Mouse (Mus musculus) limb, embryonic 12.5 days (tissue): ENCODE measurements around the gene Grb10. TPM values are rescaled to one million over a fixed set of nuclear protein-coding genes. Genes with fewer than 3 reads are reported as not detected.

ENCODE experiments used
- ATAC-seq: fragments of 200-750 bp; cut with Nextera tagmentation; 2 replicates; pipeline ENCODE4 v1.8.0; 2017; ENCODE audit warnings: low read depth, moderate TSS enrichment; ENCODE audit not compliant: insufficient number of reproducible peaks, insufficient read depth, low FRiP score, low TSS enrichment
- H3K27ac ChIP-seq: fragments of 300-500 bp; sonication (generic); 2 replicates; pipeline ENCODE4 v1.5.1; 2016; ENCODE audit warnings: mild to moderate bottlenecking, moderate library complexity
- H3K27me3 ChIP-seq: fragments of 300-500 bp; sonication (generic); 2 replicates; pipeline ENCODE4 v1.6.1; 2016; ENCODE audit warnings: mild to moderate bottlenecking, moderate library complexity
- H3K36me3 ChIP-seq: fragments of 300-500 bp; sonication (generic); 2 replicates; pipeline ENCODE4 v1.6.1; 2016; ENCODE audit warnings: mild to moderate bottlenecking, moderate library complexity
- H3K4me1 ChIP-seq: fragments of 300-500 bp; sonication (generic); replicated peaks from 2 replicates; pipeline ENCODE4 v1.6.1; 2016
- H3K4me2 ChIP-seq: fragments of 300-500 bp; sonication (generic); 2 replicates; pipeline ENCODE4 v1.6.1; 2016; ENCODE audit warnings: mild to moderate bottlenecking, moderate library complexity
- H3K4me3 ChIP-seq: fragments of 300-500 bp; sonication (generic); replicated peaks from 2 replicates; pipeline ENCODE4 v1.5.1; 2016; ENCODE audit warnings: mild to moderate bottlenecking
- H3K9ac ChIP-seq: fragments of 300-500 bp; sonication (generic); replicated peaks from 2 replicates; pipeline ENCODE4 v1.6.1; 2016; ENCODE audit warnings: mild to moderate bottlenecking, moderate library complexity
- H3K9me3 ChIP-seq: fragments of 300-500 bp; sonication (generic); 2 replicates; pipeline ENCODE4 v1.6.1; 2016; ENCODE audit warnings: mild to moderate bottlenecking, moderate library complexity
- WGBS: fragments of 180-500 bp; shearing (Covaris S2); methylation state at CpG from one replicate; pipeline ENCODE4 v1.1.7; 2016; 5-methylcytosine and 5-hydroxymethylcytosine counted together
- polyA plus RNA-seq: library from polyadenylated mRNA; unstranded; fragments of >200 nt; fragmentation: Nextera tagmentation; extraction: Ambion mirVana; gene quantifications from 2 replicates; pipeline ENCODE4 v1.2.1, GENCODE M21; 2016

The Grb10 gene
- polyA plus RNA-seq, 1 experiment from 2014 or later, result 546 TPM

DNA sequence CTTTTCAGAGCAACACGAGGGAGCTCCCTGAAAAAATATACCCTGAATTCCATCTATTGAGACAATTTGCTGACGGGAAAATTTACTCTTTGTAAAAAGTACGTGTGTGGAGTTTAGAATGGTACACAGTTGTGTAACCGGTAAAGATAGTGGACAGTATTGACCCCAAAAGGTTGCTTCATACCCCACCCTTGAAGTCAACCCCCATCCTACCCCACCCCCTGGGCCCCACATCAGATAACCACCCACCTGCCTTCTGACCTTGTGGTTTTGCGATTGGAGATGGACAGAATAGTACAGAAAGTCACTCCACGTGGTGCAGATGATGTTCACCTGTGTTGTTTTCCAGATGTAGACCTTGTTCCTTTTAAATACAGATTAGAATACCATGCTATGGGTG lies 2.9 kb upstream of the Grb10 start:
- H3K4me2 ChIP-seq, result no peak overlapping the region
- no peaks in the 10 kb centered on the region for H3K9me3 ChIP-seq
- no peaks in the 10 kb centered on the region; the same call in 1 of the 2 replicates for H3K4me1 ChIP-seq
- H3K9ac ChIP-seq, result no peak overlapping the region
- H3K36me3 ChIP-seq, result no peaks in the 10 kb centered on the region
- WGBS, result 82% methylated on average over 6 of the region's 6 CpGs
- H3K27me3 ChIP-seq, result peaks cover 66% of the 10 kb centered on the region
- no peak for ATAC-seq
- H3K4me3 ChIP-seq, result no peak overlapping the region
- no peak overlapping the region for H3K27ac ChIP-seq

DNA sequence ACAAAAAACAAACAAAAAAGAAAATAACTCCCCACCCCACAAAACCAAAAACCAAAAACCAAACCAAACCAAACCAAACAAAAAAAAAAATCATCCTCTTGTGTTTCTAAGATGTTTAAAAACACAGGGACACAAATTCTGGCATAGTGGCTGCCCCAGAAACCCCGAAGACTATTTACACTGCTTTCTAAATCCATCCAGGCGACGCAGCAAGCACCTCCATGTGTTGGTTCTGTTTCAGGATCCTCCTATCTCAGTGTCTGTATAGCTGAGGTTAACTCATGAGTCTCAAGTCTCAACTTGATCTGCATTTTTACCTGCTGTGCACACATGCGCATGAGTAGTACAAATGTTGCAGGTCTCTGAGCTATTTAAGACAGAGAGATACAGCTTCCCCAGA lies 1.9 kb upstream of the Grb10 start:
- 90% methylated on average over 4 of the region's 4 CpGs for WGBS
- no peak for ATAC-seq
- H3K27ac ChIP-seq, result no peak overlapping the region
- H3K4me2 ChIP-seq, result no peak overlapping the region
- H3K4me1 ChIP-seq, result no peaks in the 10 kb centered on the region; the same call in 1 of the 2 replicates
- no peaks in the 10 kb centered on the region for H3K9me3 ChIP-seq
- H3K4me3 ChIP-seq, result no peak overlapping the region
- H3K9ac ChIP-seq, result no peak overlapping the region
- no peaks in the 10 kb centered on the region for H3K36me3 ChIP-seq
- peaks cover 71% of the 10 kb centered on the region for H3K27me3 ChIP-seq

DNA sequence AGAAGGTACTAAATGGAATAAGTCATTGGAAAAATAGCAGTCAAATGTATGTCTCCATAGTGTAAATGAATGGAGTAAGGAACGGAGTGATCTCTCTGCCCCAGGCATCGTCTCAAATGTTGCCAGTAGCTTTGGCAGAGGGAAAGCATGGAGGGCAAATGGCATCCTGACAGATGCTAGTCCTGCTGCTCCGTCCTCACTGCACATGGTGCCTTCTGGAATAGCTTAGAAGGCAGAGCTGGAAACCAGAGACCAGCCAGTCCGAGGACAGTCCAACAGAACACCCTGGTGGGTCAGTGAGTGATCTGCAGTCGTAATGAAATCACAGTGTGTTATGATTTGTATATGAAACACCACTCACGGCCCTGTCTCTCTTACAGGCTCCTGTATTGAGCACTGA lies 1.3 kb upstream of the Grb10 start:
- 70% methylated on average over 6 of the region's 6 CpGs for WGBS
- no peak overlapping the region for H3K4me3 ChIP-seq
- no peaks in the 10 kb centered on the region for H3K36me3 ChIP-seq
- H3K27me3 ChIP-seq, result peaks cover 77% of the 10 kb centered on the region
- no peaks in the 10 kb centered on the region; the same call in 1 of the 2 replicates for H3K4me1 ChIP-seq
- H3K4me2 ChIP-seq, result no peak overlapping the region
- no peak overlapping the region for H3K27ac ChIP-seq
- no peak for ATAC-seq
- no peak overlapping the region for H3K9ac ChIP-seq
- H3K9me3 ChIP-seq, result no peaks in the 10 kb centered on the region

DNA sequence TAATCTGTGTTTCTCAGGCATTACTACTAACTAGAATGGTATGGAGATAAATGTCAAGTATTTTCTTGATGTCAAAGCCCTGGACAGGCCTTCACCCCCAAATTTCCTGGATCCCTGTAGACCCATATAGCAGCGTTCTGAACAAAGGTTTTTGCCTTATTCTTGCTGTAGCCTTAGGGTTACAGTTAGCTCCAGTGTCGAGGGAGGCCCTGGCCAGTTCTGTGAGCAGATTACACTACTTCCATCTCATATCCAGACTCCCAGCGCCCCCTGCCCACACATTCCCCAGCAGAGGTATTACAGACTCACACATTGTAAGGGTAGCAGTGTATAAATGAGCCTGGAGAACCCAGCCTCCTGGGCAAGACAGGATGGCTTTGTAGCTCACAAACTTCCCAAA lies 615 bp upstream of the Grb10 start:
- Histone ChIP-seq H3K4me3 (no peak overlapping the region), H3K4me2 (peak overlapping the region; percentile 59; the same call in 1 of the 2 replicates), H3K4me1 (no peaks in the 10 kb centered on the region; the same call in 1 of the 2 replicates), H3K36me3 (no peaks in the 10 kb centered on the region), H3K27me3 (peaks cover 83% of the 10 kb centered on the region), H3K9me3 (no peaks in the 10 kb centered on the region), H3K9ac (no peak overlapping the region), H3K27ac (peak overlapping the region; percentile 97)
- peak; percentile 17; the same call in 1 of the 2 replicates for ATAC-seq
- 20% methylated on average over 3 of the region's 3 CpGs for WGBS

DNA sequence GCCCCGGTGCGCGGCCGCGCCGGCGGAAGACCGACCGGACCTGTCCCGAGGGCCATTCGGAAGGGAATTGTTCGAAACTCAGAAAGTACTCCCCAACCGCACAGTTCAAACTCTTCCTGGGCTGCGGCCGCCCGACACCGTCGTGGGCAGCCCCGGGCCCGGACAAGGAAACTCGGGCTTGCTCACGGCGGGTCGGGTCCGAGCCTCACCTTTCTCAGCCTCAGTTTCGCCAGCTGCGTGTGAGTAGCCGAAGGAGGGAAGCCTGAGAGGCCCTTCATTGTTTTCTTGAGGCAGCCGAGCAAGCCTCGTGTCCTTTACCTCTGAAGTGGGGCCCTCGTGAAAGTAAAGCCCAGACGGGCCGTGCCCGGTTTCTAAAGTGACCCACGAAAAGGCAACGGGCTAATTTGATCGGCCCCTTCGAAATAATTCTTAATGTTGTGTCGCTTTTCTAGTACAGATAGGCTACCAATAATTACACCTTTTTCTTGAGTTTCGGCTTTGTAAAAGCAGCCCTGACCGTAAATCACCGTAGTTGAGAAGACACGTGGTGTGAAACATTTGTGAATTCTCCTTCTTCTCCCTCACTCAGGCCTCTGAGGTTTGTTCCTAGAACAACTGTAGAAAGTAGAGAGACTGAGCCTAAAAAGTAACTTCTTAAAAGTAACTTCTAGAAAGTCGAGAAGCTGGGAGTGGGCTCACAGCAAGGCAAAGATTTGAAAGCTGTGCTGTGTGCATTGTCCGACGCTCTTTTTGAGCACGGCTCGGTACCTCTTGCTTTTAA lies 604 bp downstream of the Grb10 start:
- Histone ChIP-seq H3K4me3 (peak overlapping the region; percentile 73), H3K27ac (peak overlapping the region; percentile 97), H3K4me1 (no peaks in the 10 kb centered on the region; the same call in 1 of the 2 replicates), H3K9me3 (no peaks in the 10 kb centered on the region), H3K36me3 (no peaks in the 10 kb centered on the region), H3K4me2 (peak overlapping the region; percentile 59), H3K27me3 (peaks cover 86% of the 10 kb centered on the region), H3K9ac (peak overlapping the region; percentile 98)
- 6% methylated on average over 48 of the region's 48 CpGs for WGBS
- no peak for ATAC-seq

DNA sequence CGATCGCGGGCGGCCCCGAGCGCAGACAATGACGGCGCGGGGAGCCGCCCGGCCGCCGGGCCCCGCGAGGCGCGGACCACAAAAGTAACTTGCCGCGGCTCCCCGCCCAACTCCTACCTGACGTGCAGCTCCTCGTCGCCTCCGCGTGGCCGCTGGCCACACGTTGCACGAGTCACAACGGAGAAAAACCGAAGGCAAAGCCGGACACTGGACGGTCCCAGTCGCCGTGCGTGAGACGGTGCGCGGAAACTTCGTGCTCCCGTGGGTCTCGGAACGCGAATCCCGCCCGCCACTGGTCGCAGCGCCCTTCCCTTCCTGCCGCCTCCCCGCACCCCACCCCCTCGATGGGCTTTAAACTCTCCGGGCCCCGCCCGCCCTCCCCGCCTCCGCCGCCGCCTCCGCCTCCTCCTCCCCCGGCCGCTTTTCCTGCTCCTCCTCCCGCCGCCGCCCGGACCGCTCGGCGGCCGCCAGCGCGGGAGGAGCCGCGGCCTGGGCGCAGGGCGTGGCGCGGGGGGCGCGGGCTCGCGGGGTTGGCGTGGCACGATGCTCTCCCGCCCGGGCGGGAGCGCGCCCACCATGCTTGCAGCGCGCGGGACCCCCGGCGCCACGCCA lies 1.3 kb downstream of the Grb10 start:
- Histone ChIP-seq H3K4me1 (no peaks in the 10 kb centered on the region; the same call in 1 of the 2 replicates), H3K9ac (peak overlapping the region; percentile 98), H3K27ac (peak overlapping the region; percentile 97), H3K4me3 (peak overlapping the region; percentile 73), H3K9me3 (no peaks in the 10 kb centered on the region), H3K27me3 (peaks cover 87% of the 10 kb centered on the region), H3K36me3 (no peaks in the 10 kb centered on the region; the same call in 1 of the 2 replicates), H3K4me2 (peak overlapping the region; percentile 59)
- ATAC-seq, result peak; percentile 64
- 1% methylated on average over 70 of the region's 93 CpGs for WGBS

DNA sequence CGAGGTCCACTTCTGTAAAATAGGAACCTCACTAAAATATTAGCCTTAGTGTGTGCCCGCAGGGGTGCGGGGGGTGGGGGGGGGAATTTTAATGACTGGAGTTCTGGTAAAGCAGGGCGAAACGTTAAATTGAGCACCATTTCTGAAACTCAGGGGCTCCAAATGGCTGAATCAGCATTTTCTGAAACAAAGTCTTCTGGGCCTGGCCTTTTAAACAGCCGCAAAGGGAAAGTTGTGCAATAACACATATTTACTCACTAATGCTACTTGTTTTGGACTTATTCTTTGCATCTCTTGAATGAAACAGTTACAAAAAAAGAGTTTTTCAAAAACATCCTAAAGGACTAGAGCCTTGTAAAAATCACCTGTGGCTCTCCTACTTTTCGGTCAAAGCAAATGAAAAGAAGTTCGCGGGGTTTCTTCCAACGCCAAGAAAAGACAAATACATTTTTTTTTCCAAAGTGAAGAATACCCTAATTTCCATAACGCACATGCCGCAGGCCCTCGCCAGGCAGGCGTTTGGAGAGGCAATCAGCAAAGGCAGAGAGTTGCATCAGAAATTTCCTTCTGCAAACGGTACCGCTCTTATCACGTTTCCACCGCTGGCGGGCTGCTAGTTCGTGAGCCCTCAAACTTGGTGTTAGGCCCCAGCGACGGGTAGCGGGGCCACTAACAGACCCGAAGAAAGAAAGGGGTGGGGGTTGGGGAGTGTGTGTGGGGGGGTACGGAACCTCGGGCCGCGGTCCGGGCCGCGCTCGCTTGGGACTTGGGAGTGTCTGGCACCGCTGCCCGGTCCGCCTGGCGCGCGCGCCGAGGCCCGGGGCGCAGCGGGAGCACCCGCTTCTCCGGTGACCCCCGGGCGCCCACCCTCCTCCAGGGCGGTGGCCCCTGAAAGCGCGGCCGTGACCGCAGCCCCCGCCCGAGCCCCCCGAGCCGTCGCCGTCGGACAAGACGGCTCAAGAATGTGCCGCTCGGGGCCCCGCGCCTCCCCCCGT lies 2.3 kb downstream of the Grb10 start:
- WGBS, result 2% methylated on average over 53 of the region's 65 CpGs
- Histone ChIP-seq H3K4me3 (peak overlapping the region; percentile 73), H3K36me3 (peaks cover 6% of the 10 kb centered on the region; the same call in 1 of the 2 replicates), H3K4me2 (peak overlapping the region; percentile 59), H3K4me1 (no peaks in the 10 kb centered on the region; the same call in 1 of the 2 replicates), H3K9ac (peak overlapping the region; percentile 98), H3K27ac (peak overlapping the region; percentile 97), H3K9me3 (0 out of 2 replicates have a peak, but pooled peaks cover 4% of the 10 kb centered on the region), H3K27me3 (peaks cover 88% of the 10 kb centered on the region)
- ATAC-seq, result no peak

DNA sequence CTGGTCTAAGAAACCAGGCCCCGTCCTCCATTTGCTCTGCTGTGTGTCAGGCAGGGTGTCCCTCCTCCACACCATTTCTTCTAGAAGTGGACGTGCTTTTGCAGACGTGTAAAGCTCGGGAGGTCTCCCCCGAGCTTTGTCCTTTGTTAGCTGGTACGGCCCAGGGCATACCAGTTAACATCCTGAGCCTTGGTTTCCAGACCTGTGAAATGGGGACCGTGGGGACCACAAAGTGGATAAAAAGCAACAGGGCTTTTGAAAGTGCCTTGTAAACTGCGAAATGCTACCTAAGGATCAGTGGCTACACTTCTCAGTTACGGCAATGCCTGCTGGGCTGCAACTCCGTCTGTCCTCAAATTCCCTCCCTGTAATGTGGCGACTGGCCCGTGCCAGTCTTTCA lies 3.2 kb downstream of the Grb10 start:
- no peaks in the 10 kb centered on the region; the same call in 1 of the 2 replicates for H3K4me1 ChIP-seq

DNA sequence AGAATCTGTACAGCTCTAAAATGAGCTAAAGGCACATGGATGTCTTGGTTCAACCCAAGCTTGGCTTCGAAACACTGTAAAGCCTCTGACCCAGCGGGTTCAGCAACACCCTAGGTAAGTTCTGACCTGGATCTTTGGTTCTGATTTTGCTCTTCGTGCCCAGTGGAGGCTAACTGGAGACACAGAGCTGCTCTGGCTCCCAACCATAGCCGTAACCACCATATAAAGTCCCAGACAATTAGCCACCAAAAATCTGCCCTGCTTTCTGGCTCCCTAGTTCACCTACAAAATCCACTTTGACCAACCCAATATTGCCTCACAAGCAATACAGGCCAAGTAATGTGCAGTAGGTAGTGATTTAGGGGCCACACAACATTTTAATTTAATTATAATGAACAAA lies 3.7 kb downstream of the Grb10 start:
- peaks cover 83% of the 10 kb centered on the region for H3K27me3 ChIP-seq
- WGBS, result 55% methylated on average over 4 of the region's 4 CpGs
- H3K9ac ChIP-seq, result peak overlapping the region; percentile 98
- no peak for ATAC-seq
- peaks cover 15% of the 10 kb centered on the region for H3K36me3 ChIP-seq
- H3K4me1 ChIP-seq, result no peaks in the 10 kb centered on the region; the same call in 1 of the 2 replicates
- peak overlapping the region; percentile 59 for H3K4me2 ChIP-seq
- peak overlapping the region; percentile 97 for H3K27ac ChIP-seq
- H3K9me3 ChIP-seq, result 0 out of 2 replicates have a peak, but pooled peaks cover 4% of the 10 kb centered on the region
- H3K4me3 ChIP-seq, result peak overlapping the region; percentile 73

More for the DNA sequence above, 3.2 kb downstream of the Grb10 start:
- H3K36me3 ChIP-seq, result peaks cover 10% of the 10 kb centered on the region; the same call in 1 of the 2 replicates
- peak overlapping the region; percentile 98 for H3K9ac ChIP-seq
- H3K27ac ChIP-seq, result peak overlapping the region; percentile 97
- peak overlapping the region; percentile 73 for H3K4me3 ChIP-seq
- peaks cover 87% of the 10 kb centered on the region for H3K27me3 ChIP-seq
- no peak for ATAC-seq
- H3K9me3 ChIP-seq, result 0 out of 2 replicates have a peak, but pooled peaks cover 4% of the 10 kb centered on the region
- peak overlapping the region; percentile 59 for H3K4me2 ChIP-seq
- 4% methylated on average over 12 of the region's 12 CpGs for WGBS

DNA sequence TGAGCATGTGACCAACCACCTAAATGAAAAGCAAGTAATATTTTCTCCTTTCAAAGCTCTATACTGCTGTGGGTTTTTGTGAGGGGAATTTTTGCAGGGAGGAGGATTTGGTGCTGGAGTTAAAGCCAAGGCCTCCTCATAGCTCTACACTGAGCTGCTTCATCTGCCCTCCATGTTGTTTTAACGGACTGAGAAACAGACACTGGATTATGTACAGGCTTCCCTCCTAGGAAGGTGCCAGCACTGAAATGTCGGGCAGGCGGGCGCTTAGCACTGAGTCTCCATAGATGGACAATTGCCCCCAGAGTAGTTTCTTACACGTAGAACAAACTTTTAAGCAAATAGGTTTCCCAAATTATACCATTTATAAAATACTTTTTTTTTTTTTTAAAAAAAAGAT lies 4.1 kb downstream of the Grb10 start:
- peaks cover 83% of the 10 kb centered on the region for H3K27me3 ChIP-seq

More for the DNA sequence above, 4.1 kb downstream of the Grb10 start:
- Histone ChIP-seq H3K9ac (peak overlapping the region; percentile 98), H3K36me3 (peaks cover 19% of the 10 kb centered on the region), H3K27ac (peak overlapping the region; percentile 64), H3K9me3 (peaks cover 5% of the 10 kb centered on the region; the same call in 1 of the 2 replicates), H3K4me3 (peak overlapping the region; percentile 73), H3K4me1 (no peaks in the 10 kb centered on the region; the same call in 1 of the 2 replicates), H3K4me2 (peak overlapping the region; percentile 59)
- WGBS, result 41% methylated on average over 5 of the region's 5 CpGs
- no peak for ATAC-seq
